Mouse (Mus musculus): ENCODE data around the gene Ntrk2. TPM values are rescaled to one million over a fixed set of nuclear protein-coding genes. Genes with fewer than 3 reads are reported as not detected.

Gene Ntrk2
- polyA plus RNA-seq, 1 experiment from 2014 or later = 58.3 TPM

DNA sequence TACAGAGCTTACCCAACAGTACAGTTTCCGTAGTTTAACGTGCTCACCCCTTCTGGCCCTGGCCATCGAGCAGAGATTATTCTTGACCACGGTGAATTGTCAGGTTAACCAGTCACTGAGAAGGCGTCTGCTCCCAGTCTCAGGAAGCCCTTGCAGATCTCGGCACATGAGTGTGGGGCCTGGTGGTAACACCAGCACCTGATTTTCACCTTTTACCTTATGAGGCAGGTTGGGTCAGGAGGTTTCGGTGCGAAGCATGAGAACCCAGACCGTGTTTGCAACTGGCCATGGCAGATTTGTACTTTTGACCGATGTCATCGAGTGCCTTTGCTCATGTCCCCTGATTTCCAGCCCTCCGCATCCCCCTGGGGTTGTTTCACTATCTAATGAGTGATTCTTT, 131.5 kb downstream of the Ntrk2 start:
- Histone ChIP-seq H3K4me3 (ENCODE audit: low read depth, low read length) (no peak overlapping the region), H3K36me3 (ENCODE audit: control insufficient read depth, insufficient read depth, low read length) (no peaks in the 10 kb centered on the region), H3K27me3 (ENCODE audit: control insufficient read depth, insufficient read depth, low read length) (no peaks in the 10 kb centered on the region), H3K27ac (ENCODE audit: low read depth, low read length) (no peak overlapping the region), H3K9ac (ENCODE audit: low read length) (no peak overlapping the region), H3K4me2 (ENCODE audit: low read depth) (no peak overlapping the region), H3K4me1 (ENCODE audit: control insufficient read depth, insufficient read depth, low read length) (peaks cover 20% of the 10 kb centered on the region), H3K9me3 (ENCODE audit: control insufficient read depth, low read length) (no peaks in the 10 kb centered on the region)
- no peak for DNase-seq (ENCODE audit: low spot score)
- no peak for ATAC-seq (ENCODE audit: insufficient read depth, low FRiP score, low TSS enrichment)
- 95% methylated on average over 12 of the region's 12 CpGs for WGBS

DNA sequence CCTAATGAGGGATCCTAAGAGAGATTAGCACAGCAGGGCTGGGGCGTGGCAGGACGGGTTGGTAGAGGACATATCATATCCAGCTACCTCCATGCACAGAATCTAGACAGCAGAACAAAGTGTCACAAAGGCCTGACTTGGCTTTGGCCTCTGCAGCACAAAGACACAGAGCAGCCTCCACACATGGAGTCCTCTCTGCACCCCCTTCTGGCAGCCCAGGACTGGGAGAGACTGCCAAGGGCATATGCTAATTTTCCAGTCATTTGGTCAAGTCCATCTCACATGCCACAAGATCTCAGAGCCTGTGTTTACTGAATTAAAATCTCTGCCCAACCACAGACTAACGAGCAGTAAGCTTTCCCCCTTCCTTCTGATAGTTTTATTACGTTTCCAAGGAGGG, 132.1 kb downstream of the Ntrk2 start:
- peaks cover 17% of the 10 kb centered on the region for H3K4me1 ChIP-seq (ENCODE audit: control insufficient read depth, insufficient read depth, low read length)
- no peaks in the 10 kb centered on the region for H3K9me3 ChIP-seq (ENCODE audit: control insufficient read depth, low read length)

DNA sequence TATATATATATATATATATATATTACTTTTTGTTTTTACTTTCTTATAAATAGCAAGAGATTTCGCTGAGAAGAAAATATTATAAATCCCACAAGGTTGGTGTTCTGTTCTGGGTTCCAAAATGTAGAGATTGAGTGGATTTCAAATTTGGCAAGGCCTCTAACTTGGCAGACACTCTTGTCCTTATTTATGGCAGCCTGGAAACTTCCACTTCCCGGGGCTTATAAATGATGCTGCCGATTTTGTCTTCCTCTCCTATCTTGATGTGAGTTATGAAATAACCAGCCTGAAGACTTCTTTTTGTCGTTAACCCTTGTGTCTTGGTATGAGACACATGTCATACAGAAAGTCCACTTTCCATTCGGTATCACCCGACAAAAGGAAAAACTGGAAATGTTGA, 133.8 kb downstream of the Ntrk2 start:
- DNase-seq (ENCODE audit: low spot score) (no peak), ATAC-seq (ENCODE audit: insufficient read depth, low FRiP score, low TSS enrichment) (no peak)
- H3K27me3 ChIP-seq (ENCODE audit: control insufficient read depth, insufficient read depth, low read length) = no peaks in the 10 kb centered on the region
- H3K9me3 ChIP-seq (ENCODE audit: control insufficient read depth, low read length) = no peaks in the 10 kb centered on the region
- H3K4me1 ChIP-seq (ENCODE audit: control insufficient read depth, insufficient read depth, low read length) = peaks cover 11% of the 10 kb centered on the region
- H3K36me3 ChIP-seq (ENCODE audit: control insufficient read depth, insufficient read depth, low read length) = no peaks in the 10 kb centered on the region
- no peak overlapping the region for H3K9ac ChIP-seq (ENCODE audit: low read length)
- no peak overlapping the region for H3K27ac ChIP-seq (ENCODE audit: low read depth, low read length)
- H3K4me3 ChIP-seq (ENCODE audit: low read depth, low read length) = no peak overlapping the region
- no peak overlapping the region for H3K4me2 ChIP-seq (ENCODE audit: low read depth)
- WGBS = 92% methylated on average over 6 of the region's 6 CpGs

More for the DNA sequence above, 132.1 kb downstream of the Ntrk2 start:
- WGBS = 73% methylated on average over 4 of the region's 4 CpGs
- no peak for DNase-seq (ENCODE audit: low spot score)
- Histone ChIP-seq H3K27me3 (ENCODE audit: control insufficient read depth, insufficient read depth, low read length) (no peaks in the 10 kb centered on the region), H3K4me2 (ENCODE audit: low read depth) (no peak overlapping the region), H3K4me3 (ENCODE audit: low read depth, low read length) (no peak overlapping the region), H3K27ac (ENCODE audit: low read depth, low read length) (no peak overlapping the region), H3K9ac (ENCODE audit: low read length) (no peak overlapping the region), H3K36me3 (ENCODE audit: control insufficient read depth, insufficient read depth, low read length) (no peaks in the 10 kb centered on the region)
- no peak for ATAC-seq (ENCODE audit: insufficient read depth, low FRiP score, low TSS enrichment)

DNA sequence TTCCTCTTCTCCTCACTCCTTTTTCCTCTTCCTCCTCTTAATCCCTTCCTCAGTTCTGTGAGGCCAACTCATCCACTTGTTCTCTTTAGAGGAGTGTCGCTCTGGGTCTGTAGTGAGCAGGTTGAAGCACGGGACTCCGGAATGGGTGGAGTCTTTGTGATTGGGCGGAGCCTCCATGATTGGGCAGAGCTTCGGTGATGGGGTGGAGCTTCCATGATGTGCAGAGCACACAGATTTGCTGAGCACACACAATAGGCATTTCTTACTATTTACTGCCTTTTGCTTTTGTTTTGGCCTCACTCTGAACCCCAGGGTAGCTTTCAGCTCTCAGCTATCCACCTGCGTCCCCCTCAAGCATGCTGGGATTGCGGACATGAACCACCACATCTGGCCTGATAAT, 134.4 kb downstream of the Ntrk2 start:
- H3K27me3 ChIP-seq (ENCODE audit: control insufficient read depth, insufficient read depth, low read length) = no peaks in the 10 kb centered on the region
- ATAC-seq (ENCODE audit: insufficient read depth, low FRiP score, low TSS enrichment) (no peak), DNase-seq (ENCODE audit: low spot score) (no peak)
- H3K27ac ChIP-seq (ENCODE audit: low read depth, low read length) = no peak overlapping the region
- H3K4me1 ChIP-seq (ENCODE audit: control insufficient read depth, insufficient read depth, low read length) = peaks cover 6% of the 10 kb centered on the region
- H3K36me3 ChIP-seq (ENCODE audit: control insufficient read depth, insufficient read depth, low read length) = no peaks in the 10 kb centered on the region
- no peak overlapping the region for H3K4me3 ChIP-seq (ENCODE audit: low read depth, low read length)
- no peak overlapping the region for H3K9ac ChIP-seq (ENCODE audit: low read length)
- WGBS = 43% methylated on average over 7 of the region's 7 CpGs
- no peaks in the 10 kb centered on the region for H3K9me3 ChIP-seq (ENCODE audit: control insufficient read depth, low read length)
- H3K4me2 ChIP-seq (ENCODE audit: low read depth) = no peak overlapping the region

DNA sequence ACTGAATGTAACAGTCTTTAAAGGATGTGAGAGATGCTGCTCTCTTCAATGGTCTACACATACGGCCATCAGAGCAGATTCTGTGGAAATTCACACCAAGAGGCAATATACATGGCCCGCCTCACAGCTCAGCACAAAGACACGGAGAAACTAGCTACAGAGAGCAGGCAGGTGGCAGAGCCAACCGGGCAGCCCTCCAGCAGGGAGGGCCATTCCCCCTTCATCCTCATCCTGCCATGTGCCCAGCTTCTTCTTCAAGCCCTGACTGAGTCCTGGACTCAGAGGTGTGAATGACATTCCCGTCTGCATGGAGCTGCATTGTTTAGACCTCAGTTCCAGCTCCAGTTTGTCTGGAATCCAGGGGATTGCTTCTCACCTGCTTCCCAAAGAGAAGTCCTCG, 139.4 kb downstream of the Ntrk2 start:
- no peak overlapping the region for H3K27ac ChIP-seq (ENCODE audit: low read depth, low read length)
- no peaks in the 10 kb centered on the region for H3K4me1 ChIP-seq (ENCODE audit: control insufficient read depth, insufficient read depth, low read length)
- H3K4me3 ChIP-seq (ENCODE audit: low read depth, low read length) = no peak overlapping the region
- H3K27me3 ChIP-seq (ENCODE audit: control insufficient read depth, insufficient read depth, low read length) = no peaks in the 10 kb centered on the region
- DNase-seq (ENCODE audit: low spot score) (no peak), ATAC-seq (ENCODE audit: insufficient read depth, low FRiP score, low TSS enrichment) (no peak)
- no peak overlapping the region for H3K9ac ChIP-seq (ENCODE audit: low read length)
- no peak overlapping the region for H3K4me2 ChIP-seq (ENCODE audit: low read depth)
- 68% methylated on average over 6 of the region's 6 CpGs for WGBS
- H3K36me3 ChIP-seq (ENCODE audit: control insufficient read depth, insufficient read depth, low read length) = no peaks in the 10 kb centered on the region
- no peaks in the 10 kb centered on the region for H3K9me3 ChIP-seq (ENCODE audit: control insufficient read depth, low read length)

DNA sequence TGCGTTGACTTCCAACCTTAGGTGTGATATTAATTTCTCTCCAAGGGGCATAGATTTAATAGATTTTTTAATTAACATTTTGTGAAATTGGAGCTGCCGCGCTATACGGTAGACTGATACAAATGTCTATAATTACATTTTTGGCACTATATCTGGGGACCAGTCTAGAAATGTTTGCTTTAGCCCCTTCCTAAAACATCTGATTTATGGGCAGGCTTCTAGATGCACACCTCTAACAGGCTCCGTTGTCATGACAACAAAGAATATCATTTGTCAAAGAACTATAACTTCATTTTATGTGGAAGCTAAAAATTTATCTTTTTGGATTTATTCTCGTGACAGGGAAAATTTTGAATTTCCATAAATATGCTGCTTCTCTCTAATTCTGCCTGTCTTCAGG, 140.2 kb downstream of the Ntrk2 start:
- no peak overlapping the region for H3K9ac ChIP-seq (ENCODE audit: low read length)
- no peaks in the 10 kb centered on the region for H3K27me3 ChIP-seq (ENCODE audit: control insufficient read depth, insufficient read depth, low read length)
- no peaks in the 10 kb centered on the region for H3K9me3 ChIP-seq (ENCODE audit: control insufficient read depth, low read length)
- WGBS = 86% methylated on average over 6 of the region's 6 CpGs
- no peaks in the 10 kb centered on the region for H3K4me1 ChIP-seq (ENCODE audit: control insufficient read depth, insufficient read depth, low read length)
- H3K27ac ChIP-seq (ENCODE audit: low read depth, low read length) = no peak overlapping the region
- ATAC-seq (ENCODE audit: insufficient read depth, low FRiP score, low TSS enrichment) (no peak), DNase-seq (ENCODE audit: low spot score) (no peak)
- no peaks in the 10 kb centered on the region for H3K36me3 ChIP-seq (ENCODE audit: control insufficient read depth, insufficient read depth, low read length)
- no peak overlapping the region for H3K4me3 ChIP-seq (ENCODE audit: low read depth, low read length)
- H3K4me2 ChIP-seq (ENCODE audit: low read depth) = no peak overlapping the region

DNA sequence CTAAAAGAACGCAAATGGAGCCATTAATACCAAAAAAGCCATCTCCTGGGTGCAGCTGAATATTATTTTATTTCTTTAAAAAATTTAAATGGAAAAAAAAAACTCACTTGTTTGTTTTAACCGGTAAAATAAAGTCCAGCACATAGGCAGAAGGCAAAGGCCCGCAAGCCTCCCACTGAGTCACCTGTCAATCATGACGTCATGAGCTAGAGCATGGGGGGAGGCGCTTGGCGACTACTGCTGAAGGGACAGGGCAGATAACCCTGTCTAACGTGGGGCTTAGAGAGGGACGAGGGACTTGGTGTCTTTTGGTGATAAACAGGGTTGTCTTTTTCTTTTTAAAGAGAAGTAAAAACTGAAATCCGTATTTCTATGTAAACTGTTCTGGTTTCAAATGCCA, 140.7 kb downstream of the Ntrk2 start:
- H3K36me3 ChIP-seq (ENCODE audit: control insufficient read depth, insufficient read depth, low read length) = no peaks in the 10 kb centered on the region
- H3K4me1 ChIP-seq (ENCODE audit: control insufficient read depth, insufficient read depth, low read length) = no peaks in the 10 kb centered on the region
- ATAC-seq (ENCODE audit: insufficient read depth, low FRiP score, low TSS enrichment) = no peak
- DNase-seq (ENCODE audit: low spot score) = no peak
- H3K4me3 ChIP-seq (ENCODE audit: low read depth, low read length) = no peak overlapping the region
- no peak overlapping the region for H3K27ac ChIP-seq (ENCODE audit: low read depth, low read length)
- no peak overlapping the region for H3K4me2 ChIP-seq (ENCODE audit: low read depth)
- no peaks in the 10 kb centered on the region for H3K9me3 ChIP-seq (ENCODE audit: control insufficient read depth, low read length)
- no peak overlapping the region for H3K9ac ChIP-seq (ENCODE audit: low read length)
- WGBS = 51% methylated on average over 9 of the region's 9 CpGs
- no peaks in the 10 kb centered on the region for H3K27me3 ChIP-seq (ENCODE audit: control insufficient read depth, insufficient read depth, low read length)

DNA sequence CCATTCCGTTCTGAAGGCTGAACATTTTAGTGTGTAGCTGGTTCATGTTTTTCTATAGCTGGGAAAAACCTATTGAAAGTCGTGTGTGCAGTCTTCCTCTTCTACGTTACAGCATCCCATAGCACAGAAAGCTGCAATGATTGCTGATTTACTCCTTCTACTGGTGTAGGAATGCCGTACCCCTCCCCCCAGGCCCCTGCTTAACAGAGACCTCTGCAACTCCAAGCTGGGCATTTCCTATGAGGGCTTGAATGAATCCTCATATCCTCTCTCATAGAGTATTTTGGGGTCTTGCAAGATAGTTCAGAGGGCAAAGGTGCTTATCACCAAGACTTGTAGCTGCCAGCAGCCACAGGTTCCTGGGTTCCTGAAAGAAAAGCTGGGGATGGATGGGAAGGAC, 148.0 kb downstream of the Ntrk2 start:
- Histone ChIP-seq H3K4me3 (ENCODE audit: low read depth, low read length) (no peak overlapping the region), H3K9ac (ENCODE audit: low read length) (no peak overlapping the region), H3K4me1 (ENCODE audit: control insufficient read depth, insufficient read depth, low read length) (0 out of 2 replicates have a peak, but pooled peaks cover 2% of the 10 kb centered on the region), H3K27me3 (ENCODE audit: control insufficient read depth, insufficient read depth, low read length) (no peaks in the 10 kb centered on the region), H3K4me2 (ENCODE audit: low read depth) (no peak overlapping the region), H3K27ac (ENCODE audit: low read depth, low read length) (no peak overlapping the region), H3K36me3 (ENCODE audit: control insufficient read depth, insufficient read depth, low read length) (no peaks in the 10 kb centered on the region), H3K9me3 (ENCODE audit: control insufficient read depth, low read length) (no peaks in the 10 kb centered on the region)
- DNase-seq (ENCODE audit: low spot score) (no peak), ATAC-seq (ENCODE audit: insufficient read depth, low FRiP score, low TSS enrichment) (no peak)
- WGBS = 27% methylated on average over 4 of the region's 4 CpGs

DNA sequence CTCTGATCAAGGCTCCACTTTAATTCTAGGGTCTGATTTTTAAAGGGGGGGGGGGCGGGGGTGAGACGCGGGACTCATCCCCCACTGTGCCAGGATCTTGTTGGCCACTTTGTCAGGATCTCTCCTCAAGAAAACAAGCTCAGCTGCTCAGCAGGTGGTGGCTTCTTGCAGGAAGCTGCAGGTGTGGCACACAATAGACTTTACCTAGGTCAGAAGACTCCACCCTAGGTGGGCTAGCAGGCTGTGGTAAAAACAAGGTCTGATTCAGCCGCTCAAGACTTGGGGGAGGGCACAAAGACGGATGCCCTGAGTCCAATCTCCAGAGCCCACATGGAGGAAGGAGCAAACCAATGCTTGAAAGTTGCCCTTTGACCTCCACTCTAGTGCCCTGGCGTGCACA, 148.4 kb downstream of the Ntrk2 start:
- ATAC-seq (ENCODE audit: insufficient read depth, low FRiP score, low TSS enrichment) (no peak), DNase-seq (ENCODE audit: low spot score) (no peak)
- no peak overlapping the region for H3K27ac ChIP-seq (ENCODE audit: low read depth, low read length)
- no peaks in the 10 kb centered on the region for H3K9me3 ChIP-seq (ENCODE audit: control insufficient read depth, low read length)
- H3K4me2 ChIP-seq (ENCODE audit: low read depth) = no peak overlapping the region
- no peak overlapping the region for H3K4me3 ChIP-seq (ENCODE audit: low read depth, low read length)
- H3K9ac ChIP-seq (ENCODE audit: low read length) = no peak overlapping the region
- no peaks in the 10 kb centered on the region for H3K36me3 ChIP-seq (ENCODE audit: control insufficient read depth, insufficient read depth, low read length)
- 0 out of 2 replicates have a peak, but pooled peaks cover 2% of the 10 kb centered on the region for H3K4me1 ChIP-seq (ENCODE audit: control insufficient read depth, insufficient read depth, low read length)
- WGBS = 25% methylated on average over 6 of the region's 6 CpGs
- H3K27me3 ChIP-seq (ENCODE audit: control insufficient read depth, insufficient read depth, low read length) = no peaks in the 10 kb centered on the region
